ENCODE assay signal across 24 mouse cellular contexts in genomic region chr3:122507826-122508225, GRCm38 (mm10).
"Had no signal": no experiment of that assay in that cellular context is flagged by ENCODE, and none has a peak within 500 bp of the region (broad histone marks: within the 10 kb centered on the region; RNA-seq: fewer than 3 reads in every experiment).

No protein-coding gene starts in this region.

- H3K27ac ChIP-seq: limb, embryonic 13.5 days; liver, embryonic 12.5 days; liver, embryonic 15.5 days; lung, embryonic 15.5 days; midbrain, embryonic 10.5 days; midbrain, embryonic 13.5 days; stomach, embryonic 15.5 days had no signal

- H3K9ac ChIP-seq: kidney, embryonic 15.5 days; limb, embryonic 13.5 days; liver, embryonic 12.5 days; liver, embryonic 15.5 days; lung, embryonic 15.5 days; midbrain, embryonic 13.5 days; stomach, embryonic 15.5 days had no signal

- DNase-seq: kidney, adult 11 months; kidney, adult 8-10 months; kidney, postnatal 10 days; kidney, postnatal 36 days; layer of hippocampus, postnatal 36 days; liver; lung, adult 18-20 months; lung, postnatal 10 days; lung, postnatal 36 days; retina, postnatal 1 day; right cerebral cortex, postnatal 25 days; spleen, adult 18-20 months; thymus, postnatal 25 days had no signal

- H3K36me3 ChIP-seq: liver, embryonic 12.5 days; liver, embryonic 15.5 days; stomach, embryonic 15.5 days had no signal

- H3K9me3 ChIP-seq: kidney, embryonic 15.5 days; limb, embryonic 10.5 days; limb, embryonic 13.5 days; liver, embryonic 12.5 days; liver, embryonic 15.5 days; lung, embryonic 15.5 days; megakaryocyte, embryonic 14.5 days; midbrain, embryonic 10.5 days; midbrain, embryonic 13.5 days; stomach, embryonic 15.5 days had no signal

- ATAC-seq: liver, embryonic 12.5 days; midbrain, embryonic 16.5 days had no signal

- H3K27me3 ChIP-seq: kidney, embryonic 15.5 days; liver, embryonic 12.5 days; liver, embryonic 15.5 days; lung, embryonic 15.5 days; midbrain, embryonic 13.5 days; stomach, embryonic 15.5 days had no signal

- H3K4me3 ChIP-seq: kidney, embryonic 15.5 days; limb, embryonic 10.5 days; limb, embryonic 13.5 days; liver, embryonic 12.5 days; liver, embryonic 15.5 days; lung, embryonic 15.5 days; megakaryocyte, embryonic 14.5 days; midbrain, embryonic 10.5 days; midbrain, embryonic 13.5 days; stomach, embryonic 15.5 days had no signal
